Mouse (Mus musculus) megakaryocyte, adult 5-6 weeks (primary cell): Measurements from ENCODE around the gene Zcchc2. TPM values are rescaled to one million over a fixed set of nuclear protein-coding genes. Genes with fewer than 3 reads are reported as not detected.

Experiments
- ATAC-seq: 2 replicates; pipeline ENCODE4 v1.8.0; 2016; ENCODE audit warnings: mild to moderate bottlenecking, inconsistent platforms; ENCODE audit not compliant: poor library complexity, severe bottlenecking
- total RNA-seq, 2 experiments: library from RNA; stranded (forward) in 1 of 2; stranded (reverse) in 1 of 2; fragments of 153-499, 151-499 nt in 1 of 2; fragments of 221-1000, 200-1000 nt in 1 of 2; gene quantifications; 2 replicates each; pipeline versions ENCODE4 v1.2.3 to v1.2.4; 2015 to 2017

The Zcchc2 gene
- total RNA-seq, 2 experiments from 2014 or later, result 19.1 to 25.8 TPM

DNA sequence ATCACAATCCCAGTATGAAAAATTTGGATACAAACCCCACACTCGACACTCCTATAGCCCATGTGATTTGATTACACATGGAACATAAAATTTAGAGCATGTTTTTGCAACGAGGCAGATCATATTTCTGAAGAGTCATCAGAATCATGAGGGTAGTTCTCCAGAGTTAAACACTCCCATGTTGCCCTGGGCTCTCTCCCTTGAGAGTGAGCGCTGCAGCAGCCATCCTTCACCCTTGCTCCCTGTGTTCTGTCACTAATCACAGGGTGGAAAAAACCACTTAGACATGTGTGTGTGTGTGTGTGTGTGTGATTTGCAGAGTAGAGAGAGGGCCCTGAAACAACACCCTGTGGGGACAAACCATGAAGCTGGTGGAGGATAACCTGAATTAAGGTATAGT lies 2.0 kb upstream of the Zcchc2 start:
- ATAC-seq, result no peak

DNA sequence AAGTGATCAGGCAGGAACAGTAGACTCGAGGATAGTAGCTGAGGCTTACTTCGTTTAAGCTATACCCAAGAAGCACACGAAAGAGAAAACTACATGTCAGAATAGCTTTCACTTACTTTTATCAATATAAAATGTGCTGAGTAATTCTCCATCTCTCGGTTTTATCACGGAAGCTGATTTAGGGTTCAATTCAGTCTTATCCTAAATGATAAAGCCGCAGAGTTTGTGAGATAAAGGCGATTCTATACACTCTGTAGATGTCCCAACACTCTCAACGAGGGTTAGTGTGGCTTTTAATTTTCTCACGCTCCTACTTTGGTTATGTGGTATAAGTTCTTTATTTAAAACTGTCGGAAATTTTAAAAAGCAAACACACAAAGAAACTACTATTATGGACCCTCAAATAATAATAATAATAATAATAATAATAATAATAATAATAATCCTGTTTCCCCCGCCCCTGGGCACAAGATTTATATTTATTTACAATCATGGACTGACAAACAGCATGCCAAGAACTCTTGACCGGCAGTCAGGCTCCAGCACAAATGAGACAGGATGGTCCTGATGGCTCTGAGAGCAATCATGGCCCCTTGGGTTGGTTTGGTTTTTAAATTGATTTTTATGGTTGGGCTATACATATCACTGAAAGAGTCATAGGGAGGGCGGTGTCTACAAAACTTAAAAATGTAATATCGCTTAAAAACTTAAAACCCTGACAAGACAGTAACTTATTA lies 1.1 kb upstream of the Zcchc2 start:
- ATAC-seq, result no peak

DNA sequence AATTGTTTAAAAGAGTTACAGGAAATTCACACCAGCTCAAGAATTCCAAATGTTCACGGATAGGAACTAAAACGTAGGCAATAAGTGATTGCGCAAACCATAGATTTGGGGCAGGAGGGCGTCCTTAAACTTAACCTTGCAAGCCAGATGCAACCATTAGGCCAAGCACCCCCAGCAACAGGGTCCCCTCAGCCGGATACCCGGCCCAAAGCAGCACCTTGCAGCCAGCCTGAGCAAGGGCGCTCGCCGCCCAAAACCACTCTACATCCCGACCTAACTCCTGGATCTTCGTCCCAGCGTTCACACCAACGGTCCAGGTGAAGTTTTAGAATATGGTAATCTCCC lies 594 bp upstream of the Zcchc2 start:
- peak; percentile 3; the same call in 1 of the 2 replicates for ATAC-seq

DNA sequence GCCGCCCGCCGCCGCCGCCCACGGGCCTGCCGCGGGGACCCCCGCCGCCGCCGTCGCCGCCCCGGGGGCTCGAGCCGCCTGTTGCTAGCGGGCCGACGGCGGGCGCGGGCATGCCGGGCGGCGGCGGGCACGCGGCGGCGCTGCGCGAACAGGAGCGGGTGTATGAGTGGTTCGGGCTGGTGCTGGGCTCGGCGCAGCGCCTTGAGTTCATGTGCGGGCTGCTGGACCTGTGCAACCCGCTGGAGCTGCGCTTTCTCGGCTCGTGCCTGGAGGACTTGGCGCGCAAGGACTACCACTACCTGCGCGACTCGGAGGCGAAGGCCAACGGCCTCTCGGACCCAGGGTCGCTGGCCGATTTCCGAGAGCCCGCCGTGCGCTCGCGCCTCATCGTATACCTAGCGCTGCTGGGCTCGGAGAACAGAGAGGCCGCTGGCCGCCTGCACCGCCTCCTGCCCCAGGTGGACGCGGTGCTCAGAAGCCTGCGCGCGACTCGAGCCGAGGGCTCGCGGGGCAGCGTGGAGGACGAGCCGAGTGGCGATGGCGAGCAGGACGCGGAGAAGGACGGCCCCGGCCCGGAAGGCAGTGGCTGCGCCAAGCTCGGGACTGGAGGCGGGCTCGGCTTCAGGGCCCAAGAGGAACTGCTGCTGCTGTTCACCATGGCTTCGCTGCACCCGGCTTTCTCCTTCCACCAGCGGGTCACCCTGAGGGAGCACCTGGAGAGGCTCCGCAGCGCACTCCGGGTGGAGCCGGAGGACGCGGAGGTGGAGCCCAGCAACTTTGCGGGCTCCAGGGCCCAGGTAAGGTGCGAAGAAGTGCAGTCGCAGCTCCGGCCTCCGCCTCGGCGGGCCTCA lies 930 bp downstream of the Zcchc2 start:
- ATAC-seq, result peak; percentile 41

DNA sequence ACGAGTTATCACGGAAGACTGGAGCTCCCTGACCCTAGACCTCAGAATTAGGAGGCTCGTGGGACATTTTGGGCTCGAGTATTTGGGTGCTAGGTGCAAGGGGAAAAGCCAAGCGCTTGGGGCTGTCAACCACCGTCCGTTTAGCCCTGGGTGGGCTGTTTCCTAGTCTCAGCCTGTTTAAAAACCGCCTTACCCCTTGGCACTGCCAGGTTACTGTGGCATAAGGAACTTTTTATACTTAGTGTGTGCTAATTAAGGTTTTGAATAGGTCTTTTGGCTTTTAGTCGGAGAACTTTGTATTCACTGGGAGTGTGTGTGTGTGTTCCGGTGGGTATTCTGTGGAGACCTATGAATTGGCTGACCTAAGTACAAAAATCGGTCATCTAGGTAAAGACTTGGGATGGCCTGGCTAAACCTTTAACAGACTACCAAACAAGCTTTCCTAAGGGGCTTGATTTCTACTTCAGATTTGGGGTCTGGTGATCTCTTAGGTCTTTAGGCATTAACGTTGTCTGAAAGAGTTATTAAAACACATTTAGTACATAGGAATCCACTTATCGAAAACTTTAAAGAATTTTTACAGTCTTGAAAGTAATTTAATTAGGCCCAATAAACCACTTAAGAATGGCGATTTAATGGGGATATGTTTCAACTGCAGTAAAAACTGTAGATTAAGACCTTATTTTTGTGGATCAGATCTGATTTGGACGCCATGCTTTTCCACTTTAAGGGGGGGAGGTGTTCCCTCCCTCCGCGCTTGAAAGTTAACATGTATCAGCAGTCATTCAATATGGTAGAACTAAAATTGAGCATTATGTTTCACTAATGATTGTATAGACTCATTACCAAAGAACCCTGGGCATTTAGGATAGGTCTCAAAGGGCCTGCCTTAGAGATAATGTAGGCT lies 2.0 kb downstream of the Zcchc2 start:
- ATAC-seq, result no peak

DNA sequence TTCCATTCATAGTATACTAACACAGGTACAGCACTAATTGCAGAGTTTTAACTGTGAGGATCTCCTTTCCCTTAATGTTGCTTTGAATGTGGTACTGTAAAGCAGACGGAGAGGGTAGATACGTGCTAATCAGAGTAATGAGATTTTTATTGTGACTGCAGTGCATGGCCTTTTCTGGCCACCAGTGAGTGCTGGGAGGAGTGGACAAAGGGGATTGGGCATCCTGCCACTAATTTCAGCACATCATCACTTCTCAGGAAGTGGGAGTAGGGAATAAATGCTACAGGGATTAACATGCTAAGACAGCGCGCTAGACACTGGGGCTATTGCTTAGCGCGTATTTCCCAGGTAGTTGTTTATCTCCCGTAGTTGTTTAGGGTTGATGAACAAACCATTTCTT lies 3.0 kb downstream of the Zcchc2 start:
- no peak for ATAC-seq

DNA sequence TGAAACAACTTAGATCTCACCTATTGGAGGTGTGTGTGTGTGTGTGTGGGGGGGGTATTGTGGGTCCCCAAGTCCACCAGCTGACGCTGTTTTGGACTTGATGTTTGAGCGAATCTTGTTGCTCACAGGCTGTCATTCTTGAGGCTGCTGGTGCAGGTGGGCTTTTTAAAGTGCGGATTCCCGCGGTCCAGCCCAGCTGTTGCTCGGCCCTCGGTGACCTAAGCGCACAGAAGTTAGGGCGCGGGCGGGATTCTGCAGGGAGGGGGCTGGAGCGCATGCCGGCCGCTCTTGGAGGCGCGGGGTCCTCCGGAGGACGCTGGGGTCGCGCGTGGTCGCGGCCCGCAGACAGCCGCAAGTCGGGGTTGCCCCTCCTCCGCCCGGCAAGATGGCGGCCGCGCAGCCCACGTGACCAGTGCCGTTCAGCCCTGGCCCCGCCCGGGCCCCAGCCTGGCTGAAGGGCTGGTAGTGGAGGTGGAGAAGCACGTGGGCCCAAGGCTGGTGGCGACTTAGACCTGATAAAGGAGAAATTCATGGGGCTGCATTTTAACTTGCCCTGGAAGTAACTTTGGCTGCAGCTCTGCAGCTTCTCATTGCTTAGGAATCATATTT lies 3.5 kb downstream of the Zcchc2 start:
- ATAC-seq, result peak; percentile 48

DNA sequence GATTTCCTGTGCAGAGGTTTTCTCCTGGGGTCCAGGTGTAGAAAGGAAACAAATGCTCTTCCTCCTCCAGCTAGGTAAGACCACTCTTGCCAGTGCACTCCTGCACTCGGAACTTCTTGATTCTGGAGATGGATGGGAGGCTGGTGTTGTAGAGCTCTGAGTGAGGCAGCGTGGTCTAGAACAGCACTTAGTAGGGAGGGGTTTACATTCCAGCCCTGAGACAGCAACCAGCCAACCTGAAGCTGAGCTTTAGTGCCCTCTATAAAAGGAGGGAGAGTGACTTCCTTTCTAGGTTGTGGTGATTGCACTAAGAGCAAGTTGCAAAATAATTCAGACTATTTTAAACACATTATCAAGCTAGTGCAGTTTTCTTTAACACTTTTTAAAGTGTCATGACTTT lies 5.8 kb downstream of the Zcchc2 start:
- 0 out of 2 replicates have a peak, but pooled peaks have one; percentile 5 for ATAC-seq

DNA sequence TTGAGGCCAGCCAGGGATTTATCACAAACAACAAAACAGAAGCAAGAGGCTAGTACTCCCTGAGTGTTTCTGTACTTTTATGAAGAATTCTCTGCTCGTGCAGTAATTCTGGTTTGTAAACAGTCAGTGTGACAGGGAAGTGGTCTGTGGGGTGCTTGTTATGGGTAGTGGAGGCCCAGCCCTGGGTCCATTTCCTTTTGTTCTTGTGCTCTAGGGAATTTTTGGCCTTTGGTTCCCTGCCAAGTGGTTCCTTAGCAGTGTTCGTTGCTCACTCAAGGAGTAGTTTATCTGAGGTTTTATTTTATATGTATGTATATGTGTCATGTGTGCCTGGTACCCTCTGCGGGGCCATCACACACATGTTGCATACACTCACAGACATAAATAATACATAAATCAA lies 7.1 kb downstream of the Zcchc2 start:
- no peak for ATAC-seq

DNA sequence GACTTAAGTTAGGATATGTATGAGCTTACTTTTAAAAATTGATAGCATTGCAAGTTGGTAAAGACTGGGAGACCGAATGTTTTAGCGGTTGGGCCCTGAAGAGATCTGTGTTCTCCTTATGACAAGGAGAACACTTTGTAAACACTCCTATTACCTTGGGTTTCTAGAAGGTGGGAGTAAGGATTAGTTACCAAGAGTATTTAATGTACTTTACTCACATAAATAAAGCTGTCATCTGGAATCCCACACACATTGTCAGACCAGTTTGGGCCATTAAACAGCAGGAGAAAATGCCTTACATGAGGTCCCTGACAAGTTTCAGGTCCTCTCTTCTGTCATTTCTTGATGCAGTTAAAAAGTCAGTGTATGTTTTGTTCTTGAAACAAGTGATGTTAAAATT lies 9.6 kb downstream of the Zcchc2 start:
- no peak for ATAC-seq

DNA sequence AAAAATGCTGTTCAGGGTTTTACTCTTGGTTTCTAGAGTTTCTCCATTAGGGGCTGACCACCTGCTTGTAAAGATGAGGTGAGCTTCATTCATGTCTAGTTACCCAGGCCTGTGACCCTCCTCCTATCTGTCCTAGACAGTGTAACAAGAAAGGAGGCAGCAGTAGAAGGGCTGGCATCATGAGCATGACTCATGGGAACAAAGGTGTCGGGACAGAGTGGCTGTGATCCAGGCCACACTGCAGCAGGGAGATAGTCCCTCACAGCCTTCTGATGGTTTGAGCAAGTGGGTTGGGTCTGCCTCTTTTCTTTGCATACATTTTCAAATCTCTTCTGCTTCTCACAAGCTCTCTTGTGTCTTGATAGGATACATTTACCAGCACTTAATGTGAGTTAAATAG lies 17.4 kb downstream of the Zcchc2 start:
- no peak for ATAC-seq

DNA sequence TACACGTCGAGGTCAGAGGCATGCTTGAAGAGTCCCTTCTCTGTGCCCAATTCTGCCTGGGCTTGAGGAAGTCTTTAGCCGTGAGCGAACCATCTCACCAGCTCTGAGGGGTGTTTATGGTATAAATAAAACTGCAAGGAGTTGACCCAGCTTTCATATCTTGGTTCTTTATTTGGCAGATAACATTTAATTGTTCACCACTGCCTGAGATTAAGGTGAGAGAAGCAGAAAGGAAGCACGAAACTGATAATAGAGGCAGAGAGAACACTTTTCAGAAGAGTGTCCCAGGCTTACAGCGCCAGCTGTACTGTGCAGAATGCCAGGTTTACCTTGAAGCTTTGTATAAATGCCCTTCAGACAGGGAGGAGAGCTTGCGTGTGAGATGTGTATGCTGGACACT lies 20.9 kb downstream of the Zcchc2 start:
- ATAC-seq, result no peak

DNA sequence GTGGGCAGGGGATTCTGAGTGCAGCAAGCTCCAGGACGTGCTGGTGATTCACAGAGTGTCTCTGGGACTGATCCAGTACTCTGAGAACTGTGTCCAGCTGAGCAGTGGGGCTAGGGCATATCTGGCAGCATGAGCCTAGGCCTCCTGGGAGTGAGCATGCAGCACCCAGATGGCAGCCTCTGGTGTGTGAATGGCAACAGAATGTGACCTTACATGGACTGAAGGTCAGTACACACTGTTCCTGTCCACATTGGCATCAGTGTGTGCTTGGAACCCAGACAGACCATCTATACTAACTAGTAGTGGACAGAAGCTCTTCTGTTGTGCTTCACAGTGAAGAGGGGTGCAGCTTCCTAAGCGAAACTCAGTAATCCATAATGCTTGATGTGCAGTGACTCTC lies 23.6 kb downstream of the Zcchc2 start:
- no peak for ATAC-seq

DNA sequence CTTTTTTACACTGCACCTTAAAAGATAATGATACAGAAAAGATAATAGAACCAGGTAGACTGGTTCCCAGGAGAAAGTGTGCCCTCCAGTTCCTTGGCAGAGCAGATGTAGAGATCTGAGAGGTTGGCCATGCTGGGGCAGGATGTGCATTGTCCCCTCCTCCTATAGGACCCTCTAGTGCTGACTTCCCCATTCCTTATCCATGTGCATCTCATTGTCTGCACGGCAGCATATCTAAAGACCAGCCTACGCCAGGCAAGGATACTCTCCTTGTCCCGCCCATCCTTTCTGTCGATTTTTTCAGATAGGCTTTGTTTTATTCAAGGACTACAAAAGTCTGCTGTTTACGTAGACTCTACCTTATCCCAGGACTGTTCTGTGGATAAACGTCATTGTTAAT lies 26.1 kb downstream of the Zcchc2 start:
- no peak for ATAC-seq

DNA sequence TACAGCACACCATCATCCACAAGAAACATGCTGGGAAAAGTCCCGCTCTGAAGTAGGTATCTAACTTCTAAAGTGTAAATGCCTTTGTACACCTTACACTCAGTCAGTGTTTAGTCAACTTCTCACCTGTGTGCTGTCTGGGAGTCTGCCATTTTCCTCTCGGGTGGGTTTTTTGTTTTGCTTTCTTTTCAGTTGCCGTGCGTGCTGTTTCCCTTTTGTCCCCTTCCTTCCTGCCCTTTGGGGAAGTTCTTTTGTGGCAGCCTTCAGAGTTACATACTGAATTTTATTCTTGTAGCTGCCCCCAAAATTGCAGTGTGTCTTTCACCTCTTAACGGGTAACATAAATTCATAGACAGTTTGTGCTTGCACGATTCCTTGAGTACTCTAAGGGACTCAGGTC lies 29.6 kb downstream of the Zcchc2 start:
- peak; percentile 71 for ATAC-seq

DNA sequence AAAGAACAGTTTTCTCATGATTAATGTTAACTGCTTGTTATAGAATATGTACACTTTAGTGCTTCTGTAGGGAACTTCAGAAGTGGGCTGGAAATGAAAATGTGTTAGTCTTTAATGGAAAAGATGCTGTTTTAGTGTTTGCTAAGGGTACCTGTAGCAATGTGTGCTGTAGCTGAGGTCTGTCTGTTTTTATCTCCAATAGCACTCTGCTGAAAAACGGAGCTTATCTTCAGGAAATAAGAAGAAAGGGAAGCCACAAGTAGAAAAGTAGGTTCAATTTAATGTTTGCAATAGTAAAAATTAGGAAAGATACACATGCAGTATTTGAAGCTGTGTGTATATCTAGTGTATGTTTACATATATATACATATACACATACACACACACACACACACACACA lies 32.8 kb downstream of the Zcchc2 start:
- ATAC-seq, result no peak

DNA sequence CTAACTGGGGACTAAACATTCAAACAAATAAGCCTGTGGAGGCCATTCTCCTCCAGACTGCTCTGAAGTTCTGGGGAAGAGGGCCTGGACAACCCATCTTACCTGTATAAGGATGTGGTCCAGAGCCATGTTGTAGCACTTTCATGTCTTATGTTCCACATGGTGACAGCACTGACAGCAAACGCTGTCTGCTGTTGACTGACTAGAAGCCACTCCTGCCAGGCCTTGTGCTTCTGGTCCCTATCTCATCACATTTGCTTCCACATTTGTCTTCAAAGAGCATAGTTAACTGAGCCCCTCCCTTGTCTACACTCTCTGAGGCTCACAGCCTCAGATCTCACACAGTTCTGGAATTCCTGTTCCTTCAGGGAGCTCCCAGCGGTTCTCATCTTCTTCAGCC lies 34.0 kb downstream of the Zcchc2 start:
- no peak for ATAC-seq

DNA sequence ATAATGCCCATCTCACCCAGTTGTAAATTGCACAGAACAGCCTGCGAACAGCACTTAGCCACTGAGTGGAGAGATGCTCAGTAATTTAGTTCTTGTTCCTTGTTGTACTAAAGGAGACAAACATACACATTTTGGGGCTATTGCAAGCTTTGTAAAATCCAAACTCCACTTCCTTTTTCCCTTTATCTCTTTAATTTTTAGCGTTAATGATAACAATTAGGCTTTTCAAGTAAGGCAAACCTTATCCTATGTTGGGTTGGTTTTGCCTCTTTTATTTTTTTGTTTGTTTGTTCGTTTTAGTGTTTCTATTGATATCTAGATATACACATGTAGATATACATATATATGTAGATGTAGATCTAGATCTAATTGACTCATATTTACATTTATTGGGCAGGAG lies 34.6 kb downstream of the Zcchc2 start:
- no peak for ATAC-seq

DNA sequence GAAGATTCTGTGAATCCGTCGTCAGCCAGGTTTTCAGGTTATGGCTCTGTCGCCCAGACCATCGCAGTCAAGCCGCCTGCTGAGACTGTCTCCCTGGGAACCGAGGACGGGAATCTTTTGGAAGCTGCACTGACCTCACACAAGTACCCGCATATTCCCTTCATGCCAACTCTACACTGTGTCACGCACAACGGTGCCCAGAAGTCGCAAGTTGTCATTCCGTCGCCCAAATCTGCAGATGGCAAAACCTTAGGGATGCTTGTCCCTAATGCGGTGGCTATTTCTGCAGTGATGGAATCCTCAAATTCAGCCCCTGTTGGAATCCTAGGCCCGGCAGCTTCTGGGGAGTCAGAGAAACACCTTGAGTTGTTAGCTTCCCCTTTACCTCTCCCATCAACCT lies 39.6 kb downstream of the Zcchc2 start:
- no peak for ATAC-seq

DNA sequence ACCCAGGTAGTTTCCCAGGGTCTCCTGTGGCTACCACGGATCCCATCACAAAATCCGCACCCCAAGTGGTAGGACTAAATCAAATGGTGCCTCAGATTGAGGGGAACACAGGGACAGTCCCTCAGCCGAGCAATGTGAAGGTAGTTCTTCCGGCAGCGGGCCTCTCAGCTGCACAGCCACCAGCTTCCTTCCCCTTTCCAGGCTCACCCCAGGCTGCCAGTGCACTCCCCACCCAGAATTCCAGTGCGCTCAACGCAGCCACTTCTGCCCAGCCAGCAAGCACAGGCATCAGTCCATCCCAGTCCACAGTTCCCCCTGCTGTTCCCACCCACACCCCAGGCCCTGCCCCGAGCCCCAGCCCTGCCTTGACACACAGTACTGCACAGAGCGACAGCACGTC lies 40.1 kb downstream of the Zcchc2 start:
- ATAC-seq, result peak; percentile 83

DNA sequence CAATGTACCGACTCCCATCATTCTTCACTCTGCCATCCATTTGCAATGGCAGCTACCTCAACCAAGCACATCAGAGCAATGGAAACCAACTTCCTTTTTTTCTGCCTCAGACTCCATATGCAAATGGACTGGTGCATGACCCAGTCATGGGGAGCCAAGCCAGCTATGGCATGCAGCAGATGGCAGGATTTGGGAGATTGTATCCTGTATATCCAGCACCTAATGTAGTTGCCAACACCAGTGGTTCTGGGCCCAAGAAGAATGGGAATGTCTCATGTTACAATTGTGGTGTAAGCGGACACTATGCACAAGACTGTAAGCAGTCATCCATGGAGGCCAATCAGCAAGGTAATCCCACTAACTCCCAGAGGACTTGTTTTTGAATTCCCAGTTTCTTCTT lies 40.7 kb downstream of the Zcchc2 start:
- no peak for ATAC-seq
